ENCODE assay signal across 8 mouse cellular contexts in genomic region chr2:165884577-165885224, GRCm38 (mm10). TPM values are rescaled to one million over a fixed set of nuclear protein-coding genes. Genes with fewer than 3 reads are reported as not detected.
DNase-seq lines count a peak whose midpoint lies in the region; ATAC-seq and TF ChIP-seq lines count a peak whose summit lies in the region.

No protein-coding gene starts in this region.

- peak; percentile 97 for DNase-seq in Patski (ENCODE audit: low read depth, low spot score)
- peak; percentile 94 for DNase-seq in cerebellum, postnatal 10 days
- DNase-seq in frontal cortex, postnatal 10 days (ENCODE audit: low spot score in 2 of 2), result peak; percentile 93 to 97
- peak; percentile 99 to 100 for DNase-seq in layer of hippocampus, postnatal 14 days (ENCODE audit: low spot score in 2 of 2)
- DNase-seq in lung, postnatal 10 days, result peak; percentile 96
- peak; percentile 97 for DNase-seq in ovary, postnatal 14 days (ENCODE audit: low spot score)
- DNase-seq in thymus, postnatal 10 days (ENCODE audit: low spot score in 2 of 2), result peak; percentile 90 to 92

- no peaks in the 10 kb centered on the region for H3K36me3 ChIP-seq in hindbrain, embryonic 12.5 days

- H3K4me2 ChIP-seq in hindbrain, embryonic 12.5 days (replicated peaks), result peak overlapping the region; percentile 58

- peak overlapping the region; percentile 29 for H3K4me3 ChIP-seq in hindbrain, embryonic 12.5 days

- H3K27ac ChIP-seq in hindbrain, embryonic 12.5 days, result peak overlapping the region; percentile 100

- no peak for ATAC-seq in Patski
- ATAC-seq in hindbrain, embryonic 12.5 days (ENCODE audit: low FRiP score), result peak; percentile 54

- H3K9ac ChIP-seq in hindbrain, embryonic 12.5 days, result peak overlapping the region; percentile 70

- H3K27me3 ChIP-seq in Patski, result no peaks in the 10 kb centered on the region
- H3K27me3 ChIP-seq in hindbrain, embryonic 12.5 days, result no peaks in the 10 kb centered on the region

- POLR2A ChIA-PET in Patski (lab: Charles Lee), result interaction anchor here (0.5 to 5.4 kb wide), 7 partner anchors 13 to 165 kb away, joined by 3 to 54 read pairs (median 3); no protein-coding TSS in a partner anchor

- 3% methylated on average over 21 of the region's 21 CpGs for WGBS in hindbrain, embryonic 12.5 days

- in situ Hi-C loops in Patski (cut with MboI; ENCODE audit: low pct_unique_long_range_greater_than_20kb), result no loop called here

- no peaks in the 10 kb centered on the region for H3K9me3 ChIP-seq in hindbrain, embryonic 12.5 days (replicated peaks)

- TF ChIP-seq CTCF in Patski (IDR thresholded peaks at IDR 0.05), result no peak

- CTCF ChIA-PET in Patski (lab: Charles Lee), result interaction anchor here (0.9 to 1.6 kb wide), 6 partner anchors 9 to 68 kb away, joined by 3 to 5 read pairs (median 4); no protein-coding TSS in a partner anchor

- peaks cover 97% of the 10 kb centered on the region for H3K4me1 ChIP-seq in hindbrain, embryonic 12.5 days

RNA-seq across cellular contexts. Expression of gene Zmynd8, which starts 14.1 kb away (rescaled TPM):
- polyA plus RNA-seq in Patski (2021), result 98.3 TPM
- 71.8 and 72.1 TPM in 2 replicates for polyA plus RNA-seq in hindbrain, embryonic 12.5 days (2016; fragmentation: Nextera tagmentation; extraction: Ambion mirVana)
- total RNA-seq in layer of hippocampus, postnatal 14 days (2021), result 100 to 1,000 TPM; 138 to 143 TPM
